Mouse (Mus musculus): Measurements from ENCODE around the gene Psme1.

GRCm38 (mm10) chr14:55550191-55550590 is 27.7 kb upstream of the Psme1 start:
- TF ChIP-seq CTCF (IDR thresholded peaks at IDR 0.05; ENCODE audit: control insufficient read depth, insufficient read depth, low read length), result no peak
- no peak for TF ChIP-seq POLR2A (IDR thresholded peaks at IDR 0.05; ENCODE audit: borderline replicate concordance, control insufficient read depth, low read depth, low read length)
